Mouse (Mus musculus) liver, adult 2 months (tissue): Measurements from ENCODE around the gene Timmdc1. TPM values are rescaled to one million over a fixed set of nuclear protein-coding genes. Genes with fewer than 3 reads are reported as not detected.

Source experiments
- DNase-seq: peaks from one replicate; pipeline ENCODE4 v3.0.0-alpha.2; 2011; ENCODE audit warnings: low read depth, low spot score; ENCODE audit errors: extremely low read depth
- H3K27ac ChIP-seq: fragments of 200-500 bp; replicated peaks from 2 replicates; pipeline ENCODE4 v1.5.1; 2012; ENCODE audit warnings: low read depth, mild to moderate bottlenecking, control low read depth, inconsistent platforms, low read length; ENCODE audit not compliant: insufficient read depth
- H3K27me3 ChIP-seq: fragments of 200-500 bp; 2 replicates; pipeline ENCODE4 v1.6.1; 2012; ENCODE audit warnings: mild to moderate bottlenecking, moderate library complexity, low read length, inconsistent platforms; ENCODE audit not compliant: control insufficient read depth, insufficient read depth
- H3K36me3 ChIP-seq: fragments of 200-500 bp; 2 replicates; pipeline ENCODE4 v1.6.1; 2012; ENCODE audit warnings: low read length, inconsistent platforms; ENCODE audit not compliant: control insufficient read depth, insufficient read depth
- H3K4me1 ChIP-seq: fragments of 200-500 bp; 2 replicates; pipeline ENCODE4 v1.6.1; 2011; ENCODE audit warnings: low read length; ENCODE audit not compliant: control insufficient read depth, insufficient read depth
- H3K4me3 ChIP-seq: fragments of 200-500 bp; 2 replicates; pipeline ENCODE4 v1.5.1; 2011; ENCODE audit warnings: low read depth, mild to moderate bottlenecking, control low read depth, low read length, moderate library complexity; ENCODE audit not compliant: insufficient read depth
- H3K79me2 ChIP-seq: fragments of 200-500 bp; 2 replicates; pipeline ENCODE4 v1.6.1; 2012; ENCODE audit warnings: inconsistent platforms, mild to moderate bottlenecking, low read length, moderate library complexity; ENCODE audit not compliant: control insufficient read depth, insufficient read depth
- H3K9ac ChIP-seq: fragments of 200-500 bp; 2 replicates; pipeline ENCODE4 v1.6.1; 2012; ENCODE audit warnings: low read depth, mild to moderate bottlenecking, control low read depth, inconsistent platforms, low read length
- CTCF ChIP-seq: fragments of 200-500 bp; IDR thresholded peaks from 2 replicates; pipeline ENCODE4 v1.5.1; 2011; ENCODE audit warnings: low read depth, low read length, control low read depth
- POLR2A ChIP-seq: fragments of 200-500 bp; IDR thresholded peaks from 2 replicates; pipeline ENCODE4 v1.6.1; 2011; ENCODE audit warnings: low read length, control low read depth; ENCODE audit not compliant: insufficient read depth; ENCODE audit errors: extremely low read depth
- WGBS: fragments of 180-500 bp; shearing (Covaris S2); methylation state at CpG from one replicate; pipeline ENCODE4 v1.1.7; 2018; 5-methylcytosine and 5-hydroxymethylcytosine counted together
- polyA plus RNA-seq: library from polyadenylated mRNA; depleted of rRNA; stranded (reverse); fragments of >200 nt; gene quantifications from 2 replicates; pipeline ENCODE4 v1.2.3, GENCODE M21; 2012
- total RNA-seq: library from RNA; depleted of rRNA; stranded (reverse); fragments of >200 nt; gene quantifications from 2 replicates; pipeline ENCODE4 v1.2.3, GENCODE M21; 2014

Gene Timmdc1
- total and polyA plus RNA-seq, 2 experiments: 30.4 to 35.7 TPM

GRCm38 (mm10) chr16:38471697-38472506 is 50.6 kb downstream of the Timmdc1 start:
- no peak overlapping the region for H3K9ac ChIP-seq
- TF ChIP-seq POLR2A (no peak), CTCF (no peak)
- H3K79me2 ChIP-seq: no peaks in the 10 kb centered on the region
- peaks cover 3% of the 10 kb centered on the region for H3K4me1 ChIP-seq
- H3K27me3 ChIP-seq: no peaks in the 10 kb centered on the region
- 78% methylated on average over 11 of the region's 11 CpGs for WGBS
- no peak for DNase-seq
- no peaks in the 10 kb centered on the region for H3K36me3 ChIP-seq
- no peak overlapping the region for H3K27ac ChIP-seq
- H3K4me3 ChIP-seq: no peak overlapping the region

DNA sequence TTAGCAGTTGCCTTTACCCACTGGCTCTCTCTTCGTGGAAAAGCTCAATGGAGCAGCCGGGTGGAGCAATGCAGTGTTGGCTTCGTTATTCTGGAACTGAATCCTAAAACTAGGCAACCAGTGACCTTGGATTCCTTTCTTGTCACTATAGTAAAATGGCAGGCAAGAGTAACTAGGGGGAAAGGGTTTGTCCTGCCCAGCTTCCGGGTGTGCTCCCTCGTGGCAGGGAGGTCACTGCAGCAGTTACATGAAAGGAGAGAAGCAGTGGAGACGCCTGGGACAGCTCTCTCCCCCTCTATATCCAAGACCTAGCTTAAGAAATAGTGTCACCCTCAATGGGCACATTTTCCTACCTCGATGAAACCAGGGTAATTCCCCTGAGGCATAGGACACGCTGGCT is 53.0 kb downstream of the Timmdc1 start:
- Histone ChIP-seq H3K27me3 (no peaks in the 10 kb centered on the region), H3K9ac (no peak overlapping the region), H3K27ac (no peak overlapping the region), H3K4me1 (no peaks in the 10 kb centered on the region), H3K36me3 (no peaks in the 10 kb centered on the region), H3K4me3 (no peak overlapping the region), H3K79me2 (no peaks in the 10 kb centered on the region)
- 85% methylated on average over 8 of the region's 8 CpGs for WGBS
- DNase-seq: no peak
- TF ChIP-seq CTCF (no peak), POLR2A (no peak)

DNA sequence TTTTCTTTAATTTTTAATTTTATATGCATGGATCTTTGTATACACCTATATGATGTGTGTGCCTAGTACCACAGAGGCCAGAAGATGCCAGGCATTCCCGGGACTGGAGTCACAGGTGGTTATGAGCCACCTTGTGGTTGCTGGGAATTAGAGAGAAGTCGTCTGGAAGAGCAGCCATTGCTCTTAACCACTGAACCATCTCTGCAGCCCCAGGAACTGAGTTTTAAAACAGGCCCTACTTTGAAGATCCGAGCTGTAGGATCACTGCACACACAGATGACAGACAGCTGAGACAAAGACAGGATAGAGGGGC is 53.8 kb downstream of the Timmdc1 start:
- no peaks in the 10 kb centered on the region for H3K79me2 ChIP-seq
- 39% methylated on average over 3 of the region's 3 CpGs for WGBS

DNA sequence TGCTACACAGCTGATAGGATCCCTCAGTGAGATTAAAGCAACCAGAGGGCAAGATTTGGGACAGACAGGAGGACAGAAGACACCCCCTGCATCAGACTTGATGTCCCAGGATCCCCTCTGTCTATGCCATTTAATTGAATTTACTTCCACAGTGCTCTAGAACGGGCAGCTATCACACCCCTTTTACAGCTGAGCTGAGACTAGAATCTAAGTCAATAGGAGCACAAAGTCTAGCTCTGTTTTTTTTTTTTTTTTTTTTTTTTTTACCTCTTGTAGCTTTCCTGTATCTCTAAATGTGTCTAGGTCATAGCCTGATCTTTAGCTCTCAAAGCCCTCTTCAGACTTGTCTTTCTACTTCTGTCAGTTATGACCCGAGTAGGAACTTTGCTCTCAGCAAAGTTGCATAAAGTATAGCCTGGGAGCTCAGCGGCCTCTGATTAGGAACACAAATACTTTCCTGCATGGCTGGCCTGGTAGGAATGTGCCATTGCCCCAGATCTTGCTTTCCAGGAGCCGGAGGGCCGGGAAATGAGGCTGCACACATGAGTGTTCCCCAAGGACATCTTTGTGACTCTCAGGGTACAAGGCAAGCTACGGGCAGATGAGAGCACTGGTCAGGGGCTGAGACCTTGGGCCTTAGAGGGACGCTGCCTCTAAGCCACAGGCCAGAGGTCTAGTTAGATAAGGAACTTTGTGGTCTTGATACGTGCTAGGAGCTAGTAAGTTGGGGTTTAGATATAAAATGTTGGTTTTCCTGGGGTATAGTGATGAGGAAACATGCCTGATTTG is 54.4 kb downstream of the Timmdc1 start:
- no peak overlapping the region for H3K4me3 ChIP-seq
- no peak for DNase-seq
- H3K79me2 ChIP-seq: no peaks in the 10 kb centered on the region
- WGBS: 74% methylated on average over 8 of the region's 8 CpGs
- H3K4me1 ChIP-seq: no peaks in the 10 kb centered on the region
- TF ChIP-seq CTCF (no peak), POLR2A (no peak)
- H3K27ac ChIP-seq: no peak overlapping the region
- no peaks in the 10 kb centered on the region for H3K36me3 ChIP-seq
- no peak overlapping the region for H3K9ac ChIP-seq
- no peaks in the 10 kb centered on the region for H3K27me3 ChIP-seq

More for the DNA sequence above, 53.8 kb downstream of the Timmdc1 start:
- Histone ChIP-seq H3K27me3 (no peaks in the 10 kb centered on the region), H3K27ac (no peak overlapping the region), H3K4me1 (no peaks in the 10 kb centered on the region), H3K4me3 (no peak overlapping the region), H3K36me3 (no peaks in the 10 kb centered on the region), H3K9ac (no peak overlapping the region)
- TF ChIP-seq CTCF (peak; percentile 23; the same call in 1 of the 2 replicates), POLR2A (no peak)
- DNase-seq: peak; percentile 26

GRCm38 (mm10) chr16:38467091-38467916 is 55.2 kb downstream of the Timmdc1 start:
- no peak overlapping the region for H3K4me3 ChIP-seq
- no peaks in the 10 kb centered on the region for H3K4me1 ChIP-seq
- no peak overlapping the region for H3K27ac ChIP-seq
- no peak overlapping the region for H3K9ac ChIP-seq
- TF ChIP-seq CTCF (no peak), POLR2A (no peak)
- H3K27me3 ChIP-seq: no peaks in the 10 kb centered on the region
- H3K36me3 ChIP-seq: no peaks in the 10 kb centered on the region
- WGBS: 89% methylated on average over 13 of the region's 13 CpGs
- H3K79me2 ChIP-seq: no peaks in the 10 kb centered on the region
- no peak for DNase-seq
